Mouse (Mus musculus) MEL-GATA-1-ER (cell line): ENCODE data around the gene Vegfd.

Experiments
- DNase-seq: peaks from one replicate; pipeline ENCODE4 v3.0.0-alpha.2; 2012; ENCODE audit warnings: low read depth; ENCODE audit errors: extremely low read depth

The Vegfd gene

GRCm38 (mm10) chrX:164373081-164373480 is at the start of gene Vegfd:
TSS of gene Vegfd (plus strand) at chrX:164373378.
- DNase-seq = no peak

GRCm38 (mm10) chrX:164323391-164323913 is 49.7 kb upstream of the Vegfd start:
- no peak for DNase-seq

GRCm38 (mm10) chrX:164330351-164330750 is 42.8 kb upstream of the Vegfd start:
- no peak for DNase-seq

GRCm38 (mm10) chrX:164330766-164331165 is 42.4 kb upstream of the Vegfd start:
- DNase-seq = no peak

- no peak for DNase-seq
These were observed 34.6 kb upstream of the Vegfd start for GRCm38 (mm10) chrX:164338591-164338990.

GRCm38 (mm10) chrX:164345359-164345938 is 27.7 kb upstream of the Vegfd start:
- no peak for DNase-seq

- DNase-seq = no peak
These were observed 24.2 kb upstream of the Vegfd start for GRCm38 (mm10) chrX:164348937-164349336.

GRCm38 (mm10) chrX:164365153-164365865 is 7.9 kb upstream of the Vegfd start:
- no peak for DNase-seq

- DNase-seq = no peak
These were observed 2.6 kb upstream of the Vegfd start for GRCm38 (mm10) chrX:164370576-164370975.

GRCm38 (mm10) chrX:164374586-164374985 is 1.4 kb downstream of the Vegfd start:
- DNase-seq = no peak

GRCm38 (mm10) chrX:164379721-164380120 is 6.5 kb downstream of the Vegfd start:
- DNase-seq = no peak

- peak; percentile 69 for DNase-seq
These were observed 8.6 kb downstream of the Vegfd start for GRCm38 (mm10) chrX:164381618-164382408.

- DNase-seq = no peak
These were observed 20.9 kb downstream of the Vegfd start for GRCm38 (mm10) chrX:164394091-164394490.

- no peak for DNase-seq
These were observed 25.3 kb downstream of the Vegfd start for GRCm38 (mm10) chrX:164398456-164398855.

GRCm38 (mm10) chrX:164405080-164405649 is 32.0 kb downstream of the Vegfd start:
- DNase-seq = no peak

GRCm38 (mm10) chrX:164406133-164407022 is 33.2 kb downstream of the Vegfd start:
- DNase-seq = no peak

GRCm38 (mm10) chrX:164408301-164408927 is 35.2 kb downstream of the Vegfd start:
- no peak for DNase-seq

GRCm38 (mm10) chrX:164410562-164410961 is 37.4 kb downstream of the Vegfd start:
- no peak for DNase-seq

- no peak for DNase-seq
These were observed 43.6 kb downstream of the Vegfd start for GRCm38 (mm10) chrX:164416803-164417202.

- no peak for DNase-seq
These were observed 44.8 kb downstream of the Vegfd start for GRCm38 (mm10) chrX:164418008-164418407.
